Mouse (Mus musculus) brown adipose tissue, adult 24 weeks (tissue): ENCODE measurements around the gene Setd1a. TPM values are rescaled to one million over a fixed set of nuclear protein-coding genes. Genes with fewer than 3 reads are reported as not detected.

ENCODE experiments used
- H3K27ac ChIP-seq: fragments of 200-500 bp; replicated peaks from 2 replicates; pipeline ENCODE4 v1.5.1; 2012; ENCODE audit warnings: low read depth, mild to moderate bottlenecking, low read length
- H3K4me1 ChIP-seq: fragments of 200-500 bp; 2 replicates; pipeline ENCODE4 v1.6.1; 2012; ENCODE audit warnings: low read length, mixed read lengths; ENCODE audit not compliant: control insufficient read depth, insufficient read depth, insufficient read length
- H3K4me3 ChIP-seq: fragments of 200-500 bp; 2 replicates; pipeline ENCODE4 v1.5.1; 2012; ENCODE audit warnings: low read depth, mild to moderate bottlenecking, low read length, moderate library complexity; ENCODE audit not compliant: insufficient read depth
- polyA plus RNA-seq: library from polyadenylated mRNA; stranded (reverse); fragments of >200 nt; gene quantifications from 2 replicates; pipeline ENCODE4 v1.2.4, GENCODE M21; 2012; ENCODE audit not compliant: missing spikeins, insufficient read depth, insufficient read length

Gene Setd1a
- polyA plus RNA-seq, 1 experiment, result 11.7 TPM

GRCm38 (mm10) chr7:127753158-127753557, 23.3 kb upstream of the Setd1a start:
- Histone ChIP-seq H3K4me1 (no peaks in the 10 kb centered on the region), H3K4me3 (no peak overlapping the region), H3K27ac (no peak overlapping the region)

GRCm38 (mm10) chr7:127753741-127754140, 22.7 kb upstream of the Setd1a start:
- H3K27ac ChIP-seq, result no peak overlapping the region
- no peak overlapping the region for H3K4me3 ChIP-seq
- H3K4me1 ChIP-seq, result no peaks in the 10 kb centered on the region

- no peak overlapping the region for H3K4me3 ChIP-seq
- H3K27ac ChIP-seq, result no peak overlapping the region
- no peaks in the 10 kb centered on the region for H3K4me1 ChIP-seq
Measured at GRCm38 (mm10) chr7:127759716-127760115, 16.8 kb upstream of the Setd1a start.

- H3K4me3 ChIP-seq, result no peak overlapping the region
- no peaks in the 10 kb centered on the region for H3K4me1 ChIP-seq
- H3K27ac ChIP-seq, result no peak overlapping the region
Measured at GRCm38 (mm10) chr7:127760478-127760877, 16.0 kb upstream of the Setd1a start.

- Histone ChIP-seq H3K4me1 (no peaks in the 10 kb centered on the region), H3K4me3 (no peak overlapping the region), H3K27ac (no peak overlapping the region)
Measured at GRCm38 (mm10) chr7:127761026-127761425, 15.4 kb upstream of the Setd1a start.

GRCm38 (mm10) chr7:127763642-127764041, 12.8 kb upstream of the Setd1a start:
- Histone ChIP-seq H3K27ac (no peak overlapping the region), H3K4me1 (no peaks in the 10 kb centered on the region), H3K4me3 (no peak overlapping the region)

- Histone ChIP-seq H3K27ac (no peak overlapping the region), H3K4me1 (no peaks in the 10 kb centered on the region), H3K4me3 (no peak overlapping the region)
Measured at GRCm38 (mm10) chr7:127765756-127766155, 10.7 kb upstream of the Setd1a start.

GRCm38 (mm10) chr7:127766851-127767609, 9.4 kb upstream of the Setd1a start:
- H3K27ac ChIP-seq, result no peak overlapping the region
- H3K4me1 ChIP-seq, result peaks cover 4% of the 10 kb centered on the region; the same call in 1 of the 2 replicates
- H3K4me3 ChIP-seq, result no peak overlapping the region

- Histone ChIP-seq H3K27ac (no peak overlapping the region), H3K4me1 (peaks cover 4% of the 10 kb centered on the region; the same call in 1 of the 2 replicates), H3K4me3 (no peak overlapping the region)
Measured at GRCm38 (mm10) chr7:127767671-127768345, 8.7 kb upstream of the Setd1a start.

- Histone ChIP-seq H3K27ac (no peak overlapping the region), H3K4me1 (peaks cover 6% of the 10 kb centered on the region), H3K4me3 (no peak overlapping the region)
Measured at GRCm38 (mm10) chr7:127768346-127768996, 8.0 kb upstream of the Setd1a start.

- Histone ChIP-seq H3K4me3 (peak overlapping the region; percentile 85), H3K4me1 (peaks cover 10% of the 10 kb centered on the region), H3K27ac (peak overlapping the region; percentile 89)
Measured at GRCm38 (mm10) chr7:127768997-127769593, 7.4 kb upstream of the Setd1a start.

GRCm38 (mm10) chr7:127769651-127770038, 6.8 kb upstream of the Setd1a start, which contains the start of gene Orai3:
Orai3 (plus strand) TSS chr7:127769815.
- H3K4me3 ChIP-seq, result peak within 1 kb of the TSS; percentile 85
- H3K27ac ChIP-seq, result peak within 1 kb of the TSS; percentile 92
- H3K4me1 ChIP-seq, result peaks cover 10% of the 10 kb centered on the region

- H3K4me3 ChIP-seq, result peak overlapping the region; percentile 85
- peak overlapping the region; percentile 92 for H3K27ac ChIP-seq
- H3K4me1 ChIP-seq, result peaks cover 10% of the 10 kb centered on the region
Measured at GRCm38 (mm10) chr7:127770039-127770905, 6.2 kb upstream of the Setd1a start.

GRCm38 (mm10) chr7:127771262-127771661, 5.2 kb upstream of the Setd1a start:
- Histone ChIP-seq H3K27ac (no peak overlapping the region), H3K4me3 (0 out of 2 replicates have a peak overlapping the region, but pooled peaks have one; percentile 7), H3K4me1 (peaks cover 10% of the 10 kb centered on the region)
